ENCODE assay signal across 1 mouse cellular context in genomic region chr8:94186542-94186941, GRCm38 (mm10).
TF ChIP-seq lines count a peak whose summit lies in the region.

No protein-coding gene starts in this region.

TF ChIP-seq in CH12.LX, 34 proteins besides CTCF, POLR2A, EP300 and RAD21 (continued from another document):
- TF ChIP-seq USF2 (conservative IDR thresholded peaks at IDR 0.05; ENCODE audit: low read depth, low read length) (no peak), TBP (conservative IDR thresholded peaks at IDR 0.05; ENCODE audit: low read depth, low read length) (0 out of 2 replicates have a peak, but pooled peaks have one; percentile 11), MAX (IDR thresholded peaks at IDR 0.05; ENCODE audit: low read length) (no peak; the same call in none of the 2 replicates), ZNF384 (IDR thresholded peaks at IDR 0.05; ENCODE audit: low read depth, low read length) (peak; percentile 28; the same call in 1 of the 2 replicates), JUND (conservative IDR thresholded peaks at IDR 0.05; ENCODE audit: low read depth, low read length) (0 out of 2 replicates have a peak, but pooled peaks have one; percentile 54), ZMIZ1 (IDR thresholded peaks at IDR 0.05; ENCODE audit: low read depth, low read length) (peak; percentile 76), MEF2A (IDR thresholded peaks at IDR 0.05; ENCODE audit: borderline replicate concordance, low read depth, low read length) (peak; percentile 64), MAZ (IDR thresholded peaks at IDR 0.05; ENCODE audit: low read depth, low read length) (no peak; the same call in 1 of the 2 replicates), USF1 (IDR thresholded peaks at IDR 0.05; ENCODE audit: low read depth, low read length) (no peak), HCFC1 (IDR thresholded peaks at IDR 0.05; ENCODE audit: low read depth, low read length) (peak; percentile 53), MAFK (IDR thresholded peaks at IDR 0.05; ENCODE audit: insufficient replicate concordance, low read length) (peak; percentile 92), CHD1 (IDR thresholded peaks at IDR 0.05; ENCODE audit: low read depth, low read length) (no peak), UBTF (IDR thresholded peaks at IDR 0.05; ENCODE audit: low read depth, low read length) (no peak; the same call in 1 of the 2 replicates), NRF1 (IDR thresholded peaks at IDR 0.05; ENCODE audit: low read depth, low read length) (peak; percentile 77), SMC3 (IDR thresholded peaks at IDR 0.05; ENCODE audit: low read depth, low read length) (peak; percentile 80), E2F4 (IDR thresholded peaks at IDR 0.05; ENCODE audit: insufficient replicate concordance, low read depth, low read length) (no peak), PAX5 (IDR thresholded peaks at IDR 0.05; ENCODE audit: low read length) (no peak), GABPA (IDR thresholded peaks at IDR 0.05; ENCODE audit: insufficient replicate concordance, low read depth, low read length) (peak; percentile 12; the same call in 1 of the 2 replicates), ELF1 (IDR thresholded peaks at IDR 0.05; ENCODE audit: low read depth, low read length) (no peak), IRF4 (IDR thresholded peaks at IDR 0.05; ENCODE audit: low read depth, low read length) (peak; percentile 63), BHLHE40 (IDR thresholded peaks at IDR 0.05; ENCODE audit: low read depth, low read length) (peak; percentile 60), POLR2AphosphoS2 (IDR thresholded peaks at IDR 0.05; ENCODE audit: low read depth, low read length) (no peak), TCF12 (IDR thresholded peaks at IDR 0.05; ENCODE audit: low read depth, low read length) (peak; percentile 99), CHD2 (IDR thresholded peaks at IDR 0.05; ENCODE audit: low read length) (no peak), KAT2A (IDR thresholded peaks at IDR 0.05; ENCODE audit: insufficient replicate concordance, low read length) (no peak), RCOR1 (conservative IDR thresholded peaks at IDR 0.05; ENCODE audit: low read depth, low read length) (no peak), ZKSCAN1 (IDR thresholded peaks at IDR 0.05; ENCODE audit: borderline replicate concordance, low read depth, low read length) (no peak)
